Mouse (Mus musculus) liver (tissue): ENCODE results near the gene Hist1h2bf.

Experiments
- DNase-seq: peaks from one replicate; pipeline ENCODE4 v3.0.0-alpha.2; 2020; ENCODE audit warnings: mixed read lengths

The Hist1h2bf gene

DNA sequence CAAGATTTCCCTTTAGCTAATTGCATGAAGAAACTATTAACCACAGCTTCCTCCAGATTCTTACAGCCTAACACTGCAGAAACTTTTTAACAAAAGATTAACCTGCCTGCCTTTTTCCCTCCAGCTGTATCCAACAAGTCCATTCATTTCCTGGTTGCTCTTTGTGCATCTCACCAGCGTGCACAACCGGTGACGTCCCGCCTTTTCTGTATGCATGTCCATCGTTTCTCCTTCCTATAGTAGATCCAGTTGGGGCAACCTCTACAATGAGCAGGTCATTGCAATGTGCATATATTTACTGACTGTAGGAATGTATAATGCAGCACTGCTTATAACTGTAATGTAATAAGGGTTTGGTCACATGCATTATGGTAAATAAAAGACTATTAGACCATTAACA lies 50.0 kb downstream of the Hist1h2bf start:
- DNase-seq = no peak
